Mouse (Mus musculus): ENCODE data around the gene Tex264.

- TF ChIP-seq ZC3H11A (IDR thresholded peaks at IDR 0.05; ENCODE audit: borderline replicate concordance, low read depth, low read length): no peak
- no peak for TF ChIP-seq MAFK (IDR thresholded peaks at IDR 0.05; ENCODE audit: insufficient read depth, low read depth, low read length)
- TF ChIP-seq CHD2 (IDR thresholded peaks at IDR 0.05; ENCODE audit: low read depth, low read length): no peak
- no peak for TF ChIP-seq ZNF384 (IDR thresholded peaks at IDR 0.05; ENCODE audit: low read depth, low read length)
Measured at GRCm38 (mm10) chr9:106656820-106657219, 28.9 kb downstream of the Tex264 start.

Measured in ES-E14 (cell line).